Mouse (Mus musculus) lung, adult 2 months (tissue): Measurements from ENCODE around the gene Nacc2. TPM values are rescaled to one million over a fixed set of nuclear protein-coding genes. Genes with fewer than 3 reads are reported as not detected.
A peak's percentile ranks its signal among the peaks of the same experiment; 100 is the strongest.

Experiments
- DNase-seq: peaks from one replicate; pipeline ENCODE4 v3.0.0; 2022
- H3K4me1 ChIP-seq: fragments of 200-500 bp; 2 replicates; pipeline ENCODE4 v1.6.1; 2011; ENCODE audit warnings: low read length; ENCODE audit not compliant: control insufficient read depth, insufficient read depth
- H3K4me3 ChIP-seq: fragments of 200-500 bp; replicated peaks from 2 replicates; pipeline ENCODE3; 2011; ENCODE audit warnings: low read depth, mild to moderate bottlenecking, control low read depth, low read length; ENCODE audit errors: extremely low read depth
- CTCF ChIP-seq: fragments of 200-500 bp; IDR thresholded peaks from 2 replicates; pipeline ENCODE4 v1.5.1; 2011; ENCODE audit warnings: mild to moderate bottlenecking, low read length, control low read depth; ENCODE audit not compliant: insufficient read depth
- POLR2A ChIP-seq: fragments of 200-500 bp; IDR thresholded peaks from 2 replicates; pipeline ENCODE4 v1.6.1; 2011; ENCODE audit warnings: low read depth, mild to moderate bottlenecking, control low read depth, low read length, borderline replicate concordance; ENCODE audit errors: extremely low read depth
- WGBS: fragments of 180-500 bp; shearing (Covaris S2); methylation state at CpG from one replicate; pipeline ENCODE4 v1.1.7; 2018; 5-methylcytosine and 5-hydroxymethylcytosine counted together
- polyA plus RNA-seq: library from polyadenylated mRNA; depleted of rRNA; stranded (reverse); fragments of >200 nt; gene quantifications from 2 replicates; pipeline ENCODE4 v1.2.3, GENCODE M21; 2012

Gene Nacc2
- polyA plus RNA-seq, 1 experiment, result 26.3 TPM

GRCm38 (mm10) chr2:26153909-26154340 is 30.9 kb upstream of the Nacc2 start:
- Histone ChIP-seq H3K4me1 (no peaks in the 10 kb centered on the region), H3K4me3 (no peak overlapping the region)
- 15% methylated on average over 4 of the region's 4 CpGs for WGBS
- peak; percentile 35 for TF ChIP-seq CTCF
- TF ChIP-seq POLR2A, result no peak
- DNase-seq, result no peak

GRCm38 (mm10) chr2:26153295-26153694 is 30.3 kb upstream of the Nacc2 start:
- no peaks in the 10 kb centered on the region for H3K4me1 ChIP-seq
- H3K4me3 ChIP-seq, result no peak overlapping the region
- DNase-seq, result peak; percentile 46
- WGBS, result 36% methylated on average over 4 of the region's 4 CpGs
- TF ChIP-seq CTCF (peak; percentile 54), POLR2A (no peak)

GRCm38 (mm10) chr2:26147706-26148370 is 24.8 kb upstream of the Nacc2 start:
- peaks cover 2% of the 10 kb centered on the region; the same call in 1 of the 2 replicates for H3K4me1 ChIP-seq
- H3K4me3 ChIP-seq, result no peak overlapping the region
- TF ChIP-seq POLR2A (no peak), CTCF (no peak)
- no peak for DNase-seq
- WGBS, result 49% methylated on average over 7 of the region's 7 CpGs

GRCm38 (mm10) chr2:26146337-26147042 is 23.5 kb upstream of the Nacc2 start:
- 43% methylated on average over 7 of the region's 7 CpGs for WGBS
- DNase-seq, result no peak
- Histone ChIP-seq H3K4me1 (peaks cover 2% of the 10 kb centered on the region; the same call in 1 of the 2 replicates), H3K4me3 (no peak overlapping the region)
- TF ChIP-seq POLR2A, result no peak
- TF ChIP-seq CTCF, result no peak

GRCm38 (mm10) chr2:26145113-26145512 is 22.1 kb upstream of the Nacc2 start:
- WGBS, result 82% methylated on average over 4 of the region's 4 CpGs
- Histone ChIP-seq H3K4me3 (no peak overlapping the region), H3K4me1 (peaks cover 7% of the 10 kb centered on the region)
- TF ChIP-seq POLR2A (no peak), CTCF (no peak)
- DNase-seq, result no peak

GRCm38 (mm10) chr2:26144331-26144730 is 21.3 kb upstream of the Nacc2 start:
- TF ChIP-seq CTCF, result no peak
- no peak for TF ChIP-seq POLR2A
- Histone ChIP-seq H3K4me1 (peaks cover 7% of the 10 kb centered on the region), H3K4me3 (no peak overlapping the region)
- no peak for DNase-seq
- WGBS, result 60% methylated on average over 4 of the region's 4 CpGs

- DNase-seq, result no peak
- Histone ChIP-seq H3K4me3 (no peak overlapping the region), H3K4me1 (peaks cover 7% of the 10 kb centered on the region)
- 71% methylated on average over 2 of the region's 2 CpGs for WGBS
- TF ChIP-seq CTCF, result no peak
- no peak for TF ChIP-seq POLR2A
Observed at GRCm38 (mm10) chr2:26143556-26143955, 20.5 kb upstream of the Nacc2 start.

GRCm38 (mm10) chr2:26142986-26143385 is 20.0 kb upstream of the Nacc2 start:
- WGBS, result 88% methylated on average over 3 of the region's 3 CpGs
- Histone ChIP-seq H3K4me3 (no peak overlapping the region), H3K4me1 (peaks cover 7% of the 10 kb centered on the region)
- TF ChIP-seq POLR2A, result no peak
- no peak for TF ChIP-seq CTCF
- DNase-seq, result no peak

GRCm38 (mm10) chr2:26141893-26142635 is 19.0 kb upstream of the Nacc2 start:
- WGBS, result 56% methylated on average over 12 of the region's 12 CpGs
- TF ChIP-seq CTCF (peak; percentile 78), POLR2A (no peak)
- no peak overlapping the region for H3K4me3 ChIP-seq
- peaks cover 7% of the 10 kb centered on the region for H3K4me1 ChIP-seq
- peak; percentile 57 for DNase-seq

- TF ChIP-seq POLR2A, result no peak
- TF ChIP-seq CTCF, result no peak
- DNase-seq, result no peak
- 13% methylated on average over 6 of the region's 6 CpGs for WGBS
- Histone ChIP-seq H3K4me1 (peaks cover 5% of the 10 kb centered on the region), H3K4me3 (peak overlapping the region; percentile 99)
Observed at GRCm38 (mm10) chr2:26140903-26141302, 17.9 kb upstream of the Nacc2 start.
